Mouse (Mus musculus): ENCODE data around the gene Kcnj3.

- TF ChIP-seq MAFK (IDR thresholded peaks at IDR 0.05; ENCODE audit: insufficient read depth, low read depth, low read length) (no peak), HCFC1 (IDR thresholded peaks at IDR 0.05; ENCODE audit: borderline replicate concordance, insufficient read depth, low read length) (no peak)
Observed at GRCm38 (mm10) chr2:55505712-55506111, 69.9 kb downstream of the Kcnj3 start.

Measured in ES-E14 (cell line).